Mouse (Mus musculus) monocyte, adult 59 days (primary cell): ENCODE data around the gene Toporsl. TPM values are rescaled to one million over a fixed set of nuclear protein-coding genes. Genes with fewer than 3 reads are reported as not detected.

Experiments
- total RNA-seq, 2 experiments: library from RNA; stranded (reverse); gene quantifications; one replicate each; pipeline ENCODE4 v1.2.4; 2023

Gene Toporsl
- total RNA-seq, result not detected

GRCm38 (mm10) chr4:52595927-52596326 is at the start of gene Toporsl:
Gene Toporsl (plus strand): TSS chr4:52596274.

Other genes starting within 250 kb of the Toporsl start
- 1 to 10 TPM; 6.4 to 7.9 TPM for gene Smc2, start 157.0 kb upstream of the Toporsl start, total RNA-seq
- not detected for gene Vma21-ps, start 99.0 kb upstream of the Toporsl start, total RNA-seq
- not detected for gene Olfr275, start 218.3 kb downstream of the Toporsl start, total RNA-seq